Mouse (Mus musculus): ENCODE results near the gene Retsat. TPM values are rescaled to one million over a fixed set of nuclear protein-coding genes. Genes with fewer than 3 reads are reported as not detected.

Retsat gene
- total and polyA plus RNA-seq, 2 experiments from 2014 or later: 7.2 to 7.5 TPM

GRCm38 (mm10) chr6:72634311-72634710, 36.0 kb downstream of the Retsat start:
- no peak for ATAC-seq
- Histone ChIP-seq H3K27ac (ENCODE audit: low read depth, low read length) (no peak overlapping the region), H3K4me1 (ENCODE audit: insufficient read depth) (no peaks in the 10 kb centered on the region), H3K27me3 (ENCODE audit: insufficient read depth, low read length) (no peaks in the 10 kb centered on the region), H3K9me3 (ENCODE audit: low read length) (no peaks in the 10 kb centered on the region), H3K4me3 (ENCODE audit: low read depth, low read length) (no peak overlapping the region), H3K4me2 (ENCODE audit: low read depth) (no peak overlapping the region), H3K36me3 (ENCODE audit: insufficient read depth) (no peaks in the 10 kb centered on the region), H3K9ac (no peak overlapping the region)
- no peak for TF ChIP-seq CTCF (IDR thresholded peaks at IDR 0.05; ENCODE audit: low read depth)
- no peak for DNase-seq
- 85% methylated on average over 10 of the region's 10 CpGs for WGBS

GRCm38 (mm10) chr6:72635760-72636431, 37.6 kb downstream of the Retsat start:
- Histone ChIP-seq H3K27ac (ENCODE audit: low read depth, low read length) (no peak overlapping the region), H3K9me3 (ENCODE audit: low read length) (no peaks in the 10 kb centered on the region), H3K4me1 (ENCODE audit: insufficient read depth) (no peaks in the 10 kb centered on the region), H3K9ac (no peak overlapping the region), H3K4me3 (ENCODE audit: low read depth, low read length) (no peak overlapping the region), H3K27me3 (ENCODE audit: insufficient read depth, low read length) (no peaks in the 10 kb centered on the region), H3K4me2 (ENCODE audit: low read depth) (no peak overlapping the region), H3K36me3 (ENCODE audit: insufficient read depth) (no peaks in the 10 kb centered on the region)
- peak; percentile 75 for TF ChIP-seq CTCF (IDR thresholded peaks at IDR 0.05; ENCODE audit: low read depth)
- ATAC-seq (peak; percentile 67), DNase-seq (peak; percentile 77)
- WGBS: 51% methylated on average over 12 of the region's 12 CpGs

GRCm38 (mm10) chr6:72636940-72637339, 38.7 kb downstream of the Retsat start:
- H3K4me2 ChIP-seq (ENCODE audit: low read depth): no peak overlapping the region
- 88% methylated on average over 3 of the region's 3 CpGs for WGBS
- no peaks in the 10 kb centered on the region for H3K36me3 ChIP-seq (ENCODE audit: insufficient read depth)
- TF ChIP-seq CTCF (IDR thresholded peaks at IDR 0.05; ENCODE audit: low read depth): peak; percentile 48
- ATAC-seq (no peak), DNase-seq (no peak)
- H3K27me3 ChIP-seq (ENCODE audit: insufficient read depth, low read length): no peaks in the 10 kb centered on the region
- no peak overlapping the region for H3K27ac ChIP-seq (ENCODE audit: low read depth, low read length)
- H3K9me3 ChIP-seq (ENCODE audit: low read length): no peaks in the 10 kb centered on the region
- H3K9ac ChIP-seq: no peak overlapping the region
- no peaks in the 10 kb centered on the region for H3K4me1 ChIP-seq (ENCODE audit: insufficient read depth)
- H3K4me3 ChIP-seq (ENCODE audit: low read depth, low read length): no peak overlapping the region

- 88% methylated on average over 18 of the region's 18 CpGs for WGBS
- ATAC-seq (no peak), DNase-seq (no peak)
- Histone ChIP-seq H3K4me1 (ENCODE audit: insufficient read depth) (no peaks in the 10 kb centered on the region), H3K9me3 (ENCODE audit: low read length) (no peaks in the 10 kb centered on the region), H3K9ac (no peak overlapping the region), H3K27me3 (ENCODE audit: insufficient read depth, low read length) (no peaks in the 10 kb centered on the region), H3K4me3 (ENCODE audit: low read depth, low read length) (no peak overlapping the region), H3K27ac (ENCODE audit: low read depth, low read length) (no peak overlapping the region), H3K4me2 (ENCODE audit: low read depth) (no peak overlapping the region), H3K36me3 (ENCODE audit: insufficient read depth) (no peaks in the 10 kb centered on the region)
- TF ChIP-seq CTCF (IDR thresholded peaks at IDR 0.05; ENCODE audit: low read depth): no peak
These were observed 43.1 kb downstream of the Retsat start for GRCm38 (mm10) chr6:72641218-72641954.

GRCm38 (mm10) chr6:72644576-72644975, 46.3 kb downstream of the Retsat start:
- TF ChIP-seq CTCF (IDR thresholded peaks at IDR 0.05; ENCODE audit: low read depth): no peak
- no peaks in the 10 kb centered on the region for H3K9me3 ChIP-seq (ENCODE audit: low read length)
- H3K9ac ChIP-seq: no peak overlapping the region
- no peaks in the 10 kb centered on the region for H3K27me3 ChIP-seq (ENCODE audit: insufficient read depth, low read length)
- H3K4me2 ChIP-seq (ENCODE audit: low read depth): no peak overlapping the region
- DNase-seq (no peak), ATAC-seq (no peak)
- no peaks in the 10 kb centered on the region for H3K36me3 ChIP-seq (ENCODE audit: insufficient read depth)
- WGBS: 59% methylated on average over 4 of the region's 4 CpGs
- no peak overlapping the region for H3K4me3 ChIP-seq (ENCODE audit: low read depth, low read length)
- no peaks in the 10 kb centered on the region for H3K4me1 ChIP-seq (ENCODE audit: insufficient read depth)
- H3K27ac ChIP-seq (ENCODE audit: low read depth, low read length): no peak overlapping the region

GRCm38 (mm10) chr6:72645364-72645763, 47.1 kb downstream of the Retsat start:
- TF ChIP-seq CTCF (IDR thresholded peaks at IDR 0.05; ENCODE audit: low read depth): no peak
- Histone ChIP-seq H3K4me1 (ENCODE audit: insufficient read depth) (no peaks in the 10 kb centered on the region), H3K27me3 (ENCODE audit: insufficient read depth, low read length) (no peaks in the 10 kb centered on the region), H3K4me3 (ENCODE audit: low read depth, low read length) (no peak overlapping the region), H3K4me2 (ENCODE audit: low read depth) (no peak overlapping the region), H3K9me3 (ENCODE audit: low read length) (no peaks in the 10 kb centered on the region), H3K9ac (no peak overlapping the region), H3K27ac (ENCODE audit: low read depth, low read length) (no peak overlapping the region), H3K36me3 (ENCODE audit: insufficient read depth) (no peaks in the 10 kb centered on the region)
- no peak for DNase-seq
- ATAC-seq: no peak
- 19% methylated on average over 7 of the region's 7 CpGs for WGBS

- ATAC-seq (peak; percentile 82), DNase-seq (peak; percentile 88)
- peak; percentile 95 for TF ChIP-seq CTCF (IDR thresholded peaks at IDR 0.05; ENCODE audit: low read depth)
- Histone ChIP-seq H3K4me3 (ENCODE audit: low read depth, low read length) (no peak overlapping the region), H3K27ac (ENCODE audit: low read depth, low read length) (no peak overlapping the region), H3K4me2 (ENCODE audit: low read depth) (no peak overlapping the region), H3K9me3 (ENCODE audit: low read length) (no peaks in the 10 kb centered on the region), H3K36me3 (ENCODE audit: insufficient read depth) (no peaks in the 10 kb centered on the region), H3K27me3 (ENCODE audit: insufficient read depth, low read length) (no peaks in the 10 kb centered on the region), H3K9ac (no peak overlapping the region), H3K4me1 (ENCODE audit: insufficient read depth) (no peaks in the 10 kb centered on the region)
- WGBS: 44% methylated on average over 10 of the region's 10 CpGs
These were observed 49.1 kb downstream of the Retsat start for GRCm38 (mm10) chr6:72647383-72647820.

All from forebrain, postnatal 0 days (tissue).